Mouse (Mus musculus) CD4-positive helper T cell, adult 2 months (primary cell): ENCODE measurements at regions not wholly inside any gene's neighbourhood (a gene's known extent, or its start where the extent isn't known, plus 50 kb on each side); places are given as distances from the start of the nearest gene placed in this dataset.

ENCODE experiments used
- DNase-seq: peaks from one replicate; pipeline ENCODE4 v3.0.0-alpha.2; 2012; ENCODE audit warnings: low read depth, missing footprints, low spot score

GRCm38 (mm10) chr7:130030711-130031110 lies 439.0 kb downstream of the Wdr11 start:
- DNase-seq, result no peak

GRCm38 (mm10) chr7:130036235-130036634 lies 444.6 kb downstream of the Wdr11 start:
- DNase-seq, result no peak

DNA sequence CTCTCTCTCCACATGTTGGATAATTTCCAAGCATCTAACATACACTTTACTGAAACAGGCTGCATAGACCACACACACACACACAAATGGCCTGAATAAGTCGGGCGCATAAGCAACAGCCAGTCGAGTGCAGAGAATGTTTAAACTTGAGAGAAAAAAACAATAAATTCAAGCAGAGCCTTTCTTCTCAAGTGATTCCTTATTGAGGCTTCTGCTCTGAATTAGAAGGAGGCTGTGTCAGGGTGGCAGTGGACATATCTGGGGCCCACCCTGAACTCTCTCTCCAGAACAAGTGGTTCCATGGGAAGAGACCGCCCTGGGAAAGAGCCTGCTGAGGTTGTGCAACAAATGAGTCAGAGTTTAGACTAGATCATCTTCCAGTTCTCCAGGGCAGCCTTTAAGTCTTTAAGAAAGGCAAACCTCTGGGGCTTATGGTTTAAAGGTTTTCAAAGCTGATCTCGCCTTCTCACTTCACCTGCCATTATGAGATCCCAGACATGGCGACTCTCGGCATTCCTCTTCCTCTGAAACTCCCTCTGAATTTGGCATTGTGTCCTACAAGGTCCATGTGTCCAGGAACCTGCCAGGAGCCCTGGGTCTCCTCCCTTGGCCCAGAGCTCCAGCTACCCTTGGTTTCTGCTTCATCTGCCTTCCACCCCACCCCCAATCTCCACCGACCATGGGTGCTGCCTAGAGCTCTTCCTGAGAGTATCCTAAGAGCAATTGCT lies 445.3 kb downstream of the Wdr11 start:
- no peak for DNase-seq

DNA sequence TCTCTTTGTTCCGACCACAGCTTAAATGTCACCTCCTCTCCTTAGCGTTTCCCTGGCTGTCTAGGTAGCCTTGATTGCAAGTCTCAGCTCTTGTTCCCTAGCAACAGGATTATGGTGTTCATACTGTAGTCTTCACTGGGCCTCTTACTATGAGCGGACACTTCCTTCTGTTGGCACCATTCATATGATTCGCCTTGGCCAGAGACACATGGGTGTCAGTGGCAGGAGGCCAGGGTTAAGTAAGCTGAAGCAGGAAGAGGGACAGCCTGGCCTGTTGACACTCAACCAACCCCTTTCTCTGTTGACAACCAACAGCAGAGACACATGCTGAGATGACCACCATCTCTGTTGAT lies 445.9 kb downstream of the Wdr11 start:
- DNase-seq, result no peak

DNA sequence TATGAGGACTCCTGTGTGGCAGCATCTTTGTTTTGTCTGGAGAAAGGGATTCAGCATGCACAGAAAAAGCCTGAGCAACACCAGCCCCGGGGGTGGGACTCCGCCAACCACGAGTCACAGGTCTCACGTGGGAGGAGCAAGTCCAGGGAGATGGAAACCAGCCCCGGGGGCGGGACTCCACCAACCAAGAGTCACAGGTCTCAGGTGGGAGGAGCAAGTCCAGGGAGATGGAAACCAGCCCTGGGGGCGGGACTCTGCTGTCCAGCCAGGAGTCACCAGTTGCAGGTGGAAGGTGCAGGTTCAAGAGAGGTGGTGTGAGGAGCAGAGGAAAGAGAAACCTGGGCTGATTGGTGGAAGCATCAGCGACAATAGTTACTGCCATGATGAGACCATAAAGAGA lies 448.9 kb downstream of the Wdr11 start:
- no peak for DNase-seq

DNA sequence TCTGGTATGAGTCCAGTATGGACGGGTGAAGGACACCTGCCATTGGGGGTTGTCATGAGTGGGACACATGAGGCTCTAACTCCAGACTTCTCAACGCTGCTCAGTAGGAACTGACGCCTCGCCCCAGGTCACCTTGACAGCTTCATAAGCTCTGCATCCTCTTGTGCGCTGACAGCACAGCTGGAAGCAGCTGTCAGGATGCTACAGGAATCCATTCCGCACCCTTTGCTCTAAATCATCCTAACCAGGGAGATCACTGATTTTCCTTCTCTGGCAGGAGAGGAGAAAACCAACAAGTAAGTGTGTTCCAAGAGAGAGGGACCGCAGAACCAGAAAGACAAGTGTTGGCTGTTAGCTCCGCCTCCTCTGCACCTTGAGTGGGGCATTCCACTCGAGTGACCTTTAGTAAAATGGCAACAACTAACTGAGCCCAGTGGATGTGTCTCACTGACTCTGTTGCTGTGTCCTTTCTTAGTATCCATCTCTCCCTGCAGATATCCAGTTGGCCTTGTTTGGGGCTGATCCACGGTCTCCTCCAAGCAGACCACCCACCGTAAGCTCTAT lies 449.8 kb downstream of the Wdr11 start:
- no peak for DNase-seq

DNA sequence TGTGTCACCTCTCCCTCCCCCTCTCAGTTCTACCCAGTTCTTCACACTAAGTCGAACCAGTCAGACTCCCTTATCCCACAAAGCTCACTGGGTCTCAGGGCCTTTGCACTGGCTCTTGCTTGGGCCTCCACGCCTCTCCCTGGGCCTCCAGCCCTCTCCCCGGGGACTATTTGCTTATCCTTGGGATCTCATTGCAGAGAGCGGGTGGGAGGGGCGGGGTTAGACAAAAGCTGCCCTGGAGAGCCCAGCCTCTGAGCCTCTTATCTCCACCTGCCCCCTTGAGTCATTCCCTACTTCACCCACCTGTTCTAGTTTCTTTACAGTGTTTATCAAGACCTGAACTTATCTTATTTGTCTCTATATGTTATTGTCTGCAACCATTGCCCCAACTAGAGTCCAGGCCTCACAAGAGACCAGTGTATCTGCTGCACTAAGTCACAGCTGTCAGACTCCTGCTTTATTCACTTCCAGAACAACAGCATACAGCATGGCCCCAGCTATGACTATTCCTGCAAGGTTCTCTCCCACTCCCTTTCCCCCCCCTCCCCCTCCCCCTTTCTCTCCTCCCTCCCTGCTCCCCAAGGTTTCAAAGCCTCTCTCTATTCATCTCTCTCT lies 450.7 kb downstream of the Wdr11 start:
- DNase-seq, result no peak

GRCm38 (mm10) chr7:130043397-130044234 lies 452.0 kb downstream of the Wdr11 start:
- no peak for DNase-seq

- no peak for DNase-seq
These were observed 452.5 kb downstream of the Wdr11 start for GRCm38 (mm10) chr7:130044235-130044553.

DNA sequence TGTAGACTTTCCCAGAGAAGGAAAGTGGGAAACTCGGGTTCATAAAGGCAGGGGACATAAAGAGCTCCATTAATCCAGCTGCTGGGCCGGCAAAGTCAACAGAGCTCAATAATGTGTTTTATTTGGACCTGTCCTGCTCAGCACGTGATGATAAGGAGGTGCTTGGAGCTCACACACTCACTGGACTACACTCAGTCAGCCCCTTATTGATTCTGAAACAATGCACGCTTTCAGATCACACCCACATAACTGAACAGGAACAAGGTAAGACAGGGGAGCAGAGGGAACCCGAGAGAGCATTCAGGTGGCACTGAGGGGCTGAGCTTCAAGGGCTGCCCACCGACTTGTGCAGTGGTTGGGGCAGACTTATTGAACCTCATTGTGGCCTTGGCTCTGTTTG lies 452.9 kb downstream of the Wdr11 start:
- no peak for DNase-seq

GRCm38 (mm10) chr7:130046086-130046485 lies 454.4 kb downstream of the Wdr11 start:
- DNase-seq, result no peak

- no peak for DNase-seq
These were observed 455.8 kb downstream of the Wdr11 start for GRCm38 (mm10) chr7:130047293-130048034.

DNA sequence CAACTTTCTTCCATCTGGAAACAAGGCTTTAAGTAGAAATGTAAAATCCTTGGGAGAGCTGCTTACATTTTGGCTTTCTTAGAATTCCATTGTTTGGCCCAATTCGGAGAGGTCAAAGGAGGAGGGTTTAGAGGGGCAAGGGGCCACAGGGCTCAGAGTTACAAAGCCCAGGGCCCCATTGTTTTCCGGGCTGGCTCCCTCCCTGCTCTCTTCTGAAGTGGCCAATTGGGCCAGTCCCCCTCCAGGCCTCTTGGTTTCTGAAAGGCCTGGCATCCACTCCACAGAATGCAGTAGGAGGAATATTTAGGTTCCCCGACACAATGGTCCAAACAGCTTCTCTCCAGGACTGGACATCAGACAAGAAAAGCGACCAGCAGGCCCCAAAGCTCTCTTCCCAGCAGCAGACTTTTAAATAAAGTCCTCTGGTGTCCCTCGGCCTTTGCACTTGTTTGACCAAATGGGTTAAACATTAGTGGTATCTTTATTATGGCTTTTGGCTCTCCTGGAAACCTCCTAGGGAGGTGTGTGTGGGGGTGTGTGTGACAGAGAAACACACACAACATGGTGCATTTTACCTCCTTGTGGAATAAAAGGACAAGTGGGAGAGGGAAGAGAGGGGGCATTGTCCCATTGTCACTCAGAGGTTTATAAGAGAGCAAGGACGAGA lies 456.6 kb downstream of the Wdr11 start:
- no peak for DNase-seq

- DNase-seq, result no peak
These were observed 457.8 kb downstream of the Wdr11 start for GRCm38 (mm10) chr7:130049461-130049860.

DNA sequence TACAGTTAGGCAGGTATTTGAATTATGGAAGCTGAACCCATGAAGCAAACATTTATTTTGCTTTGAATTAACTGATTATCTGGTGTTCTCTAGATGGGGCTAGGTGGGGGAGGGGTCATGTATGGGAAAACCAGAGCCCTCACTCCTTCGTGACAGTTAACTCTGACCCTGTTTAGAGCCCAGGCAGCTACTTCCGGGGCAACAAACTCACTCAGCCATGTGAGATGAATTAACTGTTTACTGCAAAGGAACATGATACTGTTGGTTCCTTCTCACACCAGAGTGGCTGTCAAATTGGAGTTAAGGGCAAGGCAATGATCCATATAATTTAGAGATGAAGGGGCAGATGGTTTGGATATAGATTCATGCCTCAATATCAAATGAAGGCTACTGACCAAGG lies 458.5 kb downstream of the Wdr11 start:
- DNase-seq, result no peak

GRCm38 (mm10) chr7:130052376-130052775 lies 460.7 kb downstream of the Wdr11 start:
- DNase-seq, result peak; percentile 7

GRCm38 (mm10) chr7:130057708-130058107 lies 462.5 kb downstream of the Ate1 start:
- no peak for DNase-seq

DNA sequence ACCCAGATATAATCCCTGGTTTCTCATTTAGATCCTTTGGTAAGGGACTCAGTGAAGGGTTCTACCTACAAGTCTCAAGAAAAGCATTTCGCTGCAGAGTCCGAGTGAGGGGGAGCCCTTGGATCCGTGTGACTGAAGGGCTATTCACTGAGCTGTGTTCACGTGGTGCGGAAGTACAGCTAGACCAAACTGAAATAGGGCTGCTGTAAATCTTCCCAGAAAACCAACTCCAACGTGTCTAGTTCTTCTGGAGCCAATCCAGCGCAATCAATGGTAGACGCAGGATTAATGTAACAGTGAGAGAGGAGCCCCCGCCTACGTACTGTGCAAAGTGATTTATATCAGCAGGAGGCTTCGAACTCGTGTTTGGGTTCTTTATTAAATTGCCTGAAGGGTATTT lies 461.9 kb downstream of the Ate1 start:
- no peak for DNase-seq

DNA sequence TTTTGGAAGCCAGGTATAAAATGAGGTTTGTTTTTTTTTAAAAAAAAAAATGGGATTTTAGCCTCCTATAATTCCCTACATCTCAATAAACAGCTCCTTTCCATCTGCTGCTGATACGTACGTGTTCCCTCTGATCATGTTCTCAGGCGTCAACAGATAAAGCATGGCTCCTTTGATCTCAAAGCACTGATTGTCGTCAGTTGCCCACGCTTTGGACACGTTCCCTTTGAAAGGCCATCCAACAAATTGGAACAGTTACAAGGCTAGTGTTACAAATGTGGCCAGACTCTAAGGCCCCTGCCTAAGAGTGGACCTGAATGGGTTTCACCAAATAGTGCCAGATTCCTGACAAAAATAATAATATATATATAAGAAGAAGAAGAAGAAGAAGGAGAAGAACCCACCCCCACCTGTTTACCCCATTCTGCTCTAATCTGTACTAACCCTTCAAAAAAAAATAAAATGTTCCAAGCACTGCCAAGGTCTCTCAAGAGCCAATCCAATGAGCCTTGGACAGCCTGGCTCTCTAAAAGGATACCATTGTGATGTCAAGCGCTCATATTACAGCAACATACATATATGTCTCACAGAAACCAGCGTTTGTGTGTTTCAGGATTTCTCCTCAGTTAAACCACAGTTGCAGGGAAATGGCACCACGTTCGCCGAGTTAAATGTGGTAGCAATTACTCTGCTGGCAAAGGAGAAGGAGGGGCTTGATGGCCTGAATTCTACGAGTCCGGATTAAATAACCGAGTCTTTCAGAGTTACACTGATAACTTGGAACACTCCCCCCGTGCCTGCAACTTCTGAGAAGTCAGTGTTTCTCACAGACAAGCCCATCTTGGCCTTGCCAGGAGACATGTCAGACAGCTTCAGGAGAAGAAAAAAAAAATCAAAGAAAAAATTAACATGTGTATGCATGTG lies 460.2 kb downstream of the Ate1 start:
- DNase-seq, result no peak

DNA sequence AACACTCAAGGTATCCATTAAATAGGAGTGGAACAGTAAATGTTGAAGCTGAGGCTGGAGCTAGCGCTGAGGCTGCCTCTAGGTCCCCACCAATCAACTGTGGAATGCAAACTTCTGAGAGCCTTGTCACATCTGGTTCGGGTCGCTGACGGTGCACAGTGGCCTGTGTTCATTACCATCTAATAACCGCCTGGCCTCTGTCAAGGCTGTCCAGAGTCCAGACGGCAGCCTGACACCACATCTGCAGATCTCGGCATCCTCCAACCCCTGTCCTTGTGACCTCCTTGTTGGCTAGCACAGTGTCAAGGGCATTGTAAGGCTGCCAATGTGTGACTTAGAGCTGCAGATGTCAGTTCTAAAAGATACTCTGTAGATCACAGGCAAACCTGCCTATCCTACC lies 455.7 kb downstream of the Ate1 start:
- DNase-seq, result no peak
